7 mouse cellular contexts compared by ENCODE assay signal in genomic region chr2:174933013-174933353, GRCm38 (mm10).
A peak's percentile ranks its signal among the peaks of the same experiment; 100 is the strongest.
DNase-seq lines count a peak whose midpoint lies in the region; ATAC-seq lines count a peak whose summit lies in the region.

No protein-coding gene starts in this region.

- H3K27ac ChIP-seq in liver, embryonic 11.5 days (ENCODE audit: low read depth, low read length) = no peak overlapping the region
- no peak overlapping the region for H3K27ac ChIP-seq in forebrain, embryonic 13.5 days
- no peak overlapping the region for H3K27ac ChIP-seq in intestine, embryonic 15.5 days
- H3K27ac ChIP-seq in neural tube, embryonic 14.5 days (ENCODE audit: low read depth, low read length) = no peak overlapping the region

- H3K27me3 ChIP-seq in liver, embryonic 11.5 days (replicated peaks; ENCODE audit: control insufficient read depth, insufficient read depth, low read length) = no peaks in the 10 kb centered on the region
- H3K27me3 ChIP-seq in forebrain, embryonic 13.5 days = no peaks in the 10 kb centered on the region
- H3K27me3 ChIP-seq in intestine, embryonic 15.5 days (replicated peaks) = no peaks in the 10 kb centered on the region
- H3K27me3 ChIP-seq in neural tube, embryonic 14.5 days (ENCODE audit: control insufficient read depth, insufficient read depth, low read length) = no peaks in the 10 kb centered on the region

- no peaks in the 10 kb centered on the region for H3K9me3 ChIP-seq in liver, embryonic 11.5 days (ENCODE audit: control insufficient read depth, low read length)
- no peaks in the 10 kb centered on the region for H3K9me3 ChIP-seq in forebrain, embryonic 13.5 days (replicated peaks)
- H3K9me3 ChIP-seq in intestine, embryonic 15.5 days = no peaks in the 10 kb centered on the region
- H3K9me3 ChIP-seq in neural tube, embryonic 14.5 days (ENCODE audit: control insufficient read depth, low read length) = no peaks in the 10 kb centered on the region

- H3K4me3 ChIP-seq in liver, embryonic 11.5 days (ENCODE audit: low read depth, low read length) = no peak overlapping the region
- no peak overlapping the region for H3K4me3 ChIP-seq in forebrain, embryonic 13.5 days
- no peak overlapping the region for H3K4me3 ChIP-seq in intestine, embryonic 15.5 days (replicated peaks)
- no peak overlapping the region for H3K4me3 ChIP-seq in neural tube, embryonic 14.5 days (ENCODE audit: low read depth, low read length)

- no peak overlapping the region for H3K9ac ChIP-seq in liver, embryonic 11.5 days (ENCODE audit: low read depth, low read length)
- H3K9ac ChIP-seq in forebrain, embryonic 13.5 days = no peak overlapping the region
- no peak overlapping the region for H3K9ac ChIP-seq in intestine, embryonic 15.5 days
- H3K9ac ChIP-seq in neural tube, embryonic 14.5 days (replicated peaks; ENCODE audit: low read depth, low read length) = no peak overlapping the region

- H3K4me1 ChIP-seq in liver, embryonic 11.5 days (replicated peaks; ENCODE audit: control insufficient read depth, insufficient read depth, low read length) = no peaks in the 10 kb centered on the region
- peaks cover 4% of the 10 kb centered on the region; the same call in 1 of the 2 replicates for H3K4me1 ChIP-seq in forebrain, embryonic 13.5 days
- no peaks in the 10 kb centered on the region for H3K4me1 ChIP-seq in intestine, embryonic 15.5 days (replicated peaks)
- no peaks in the 10 kb centered on the region for H3K4me1 ChIP-seq in neural tube, embryonic 14.5 days (ENCODE audit: control insufficient read depth, insufficient read depth, low read length)

- peak; percentile 27; the same call in 1 of the 2 replicates for ATAC-seq in liver, embryonic 11.5 days (replicated peaks; ENCODE audit: low FRiP score)
- peak; percentile 80 for ATAC-seq in forebrain, embryonic 13.5 days
- peak; percentile 67 for ATAC-seq in intestine, embryonic 15.5 days
- ATAC-seq in neural tube, embryonic 14.5 days (ENCODE audit: low read depth) = peak; percentile 64

- 23% methylated on average over 6 of the region's 6 CpGs for WGBS in liver, embryonic 11.5 days
- WGBS in forebrain, embryonic 13.5 days = 15% methylated on average over 6 of the region's 6 CpGs
- WGBS in intestine, embryonic 15.5 days = 17% methylated on average over 6 of the region's 6 CpGs
- WGBS in neural tube, embryonic 14.5 days = 19% methylated on average over 6 of the region's 6 CpGs

- no peak for DNase-seq in liver, embryonic 11.5 days (ENCODE audit: low spot score)
- DNase-seq in liver = no peak
- DNase-seq in right cerebral cortex, postnatal 4 days = no peak
- no peak for DNase-seq in c-Kit-positive CD71-positive TER-119-positive erythroid progenitor cells, embryonic 14.5 days (ENCODE audit: low spot score)

- no peaks in the 10 kb centered on the region for H3K36me3 ChIP-seq in liver, embryonic 11.5 days (ENCODE audit: control insufficient read depth, insufficient read depth, low read length)
- H3K36me3 ChIP-seq in forebrain, embryonic 13.5 days (ENCODE audit: poor library complexity, severe bottlenecking) = no peaks in the 10 kb centered on the region
- H3K36me3 ChIP-seq in intestine, embryonic 15.5 days = no peaks in the 10 kb centered on the region
- H3K36me3 ChIP-seq in neural tube, embryonic 14.5 days (ENCODE audit: control insufficient read depth, insufficient read depth, low read length) = no peaks in the 10 kb centered on the region

- no peak overlapping the region for H3K4me2 ChIP-seq in liver, embryonic 11.5 days
- H3K4me2 ChIP-seq in forebrain, embryonic 13.5 days = no peak overlapping the region
- H3K4me2 ChIP-seq in intestine, embryonic 15.5 days (replicated peaks) = no peak overlapping the region
- H3K4me2 ChIP-seq in neural tube, embryonic 14.5 days (ENCODE audit: low read depth, low read length) = no peak overlapping the region

Comparison
In these comparisons a context has a peak if more than half of its experiments do, and no peak if none do; other contexts are left out.
1. ATAC-seq: peak in every context shown above with its lines; median percentile 80 in forebrain, embryonic 13.5 days; 67 in intestine, embryonic 15.5 days; 64 in neural tube, embryonic 14.5 days; 27 in liver, embryonic 11.5 days.